Mouse (Mus musculus): ENCODE measurements around the gene Large1.

DNA sequence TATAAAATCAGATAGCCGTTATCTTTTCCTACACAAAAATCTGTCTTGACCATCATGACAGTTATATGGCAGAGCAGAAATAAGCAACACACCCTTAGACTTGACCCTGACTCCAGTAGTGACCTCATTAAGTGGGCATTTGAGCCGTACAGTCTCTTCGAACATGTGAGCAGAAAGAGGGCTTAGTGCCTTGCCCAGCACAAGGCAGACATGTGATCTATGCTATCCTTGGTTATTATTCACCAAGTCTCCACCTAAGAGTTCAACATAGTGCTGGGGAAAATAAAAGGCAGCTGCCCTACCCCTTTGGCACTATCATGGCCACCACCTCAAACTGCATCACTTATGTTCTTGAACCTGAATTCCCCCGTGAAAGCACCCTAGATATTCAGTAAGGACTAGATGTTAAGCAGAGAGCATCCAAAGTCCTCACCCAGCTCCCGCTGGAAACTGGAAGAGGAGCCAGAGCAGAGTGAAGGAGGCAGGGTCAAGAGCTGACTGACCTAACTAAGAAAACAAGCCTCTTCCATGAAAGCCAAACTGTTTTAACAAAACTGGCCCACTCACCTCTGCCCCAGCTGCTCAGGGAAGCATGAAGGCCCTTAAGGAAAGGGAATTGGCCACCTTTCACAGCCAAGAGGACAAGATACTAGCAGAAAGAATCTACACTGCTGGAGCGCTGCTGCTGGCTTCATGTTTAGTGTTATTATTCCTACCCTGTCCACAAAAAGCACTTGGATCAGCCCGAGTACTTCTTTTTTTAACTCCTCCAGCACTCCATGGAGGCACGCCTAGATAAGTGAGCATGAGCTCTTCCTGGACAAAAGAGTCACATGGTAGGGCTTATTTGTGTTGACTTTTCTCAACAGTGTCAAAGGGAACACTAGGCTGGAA, 40.4 kb downstream of the Large1 start:
- TF ChIP-seq CTCF (IDR thresholded peaks at IDR 0.05; ENCODE audit: low read depth, low read length) (no peak), POLR2A (IDR thresholded peaks at IDR 0.05; ENCODE audit: borderline replicate concordance, low read depth, low read length) (no peak)

All from bone marrow macrophage, adult 2 months (primary cell).